Mouse (Mus musculus) adrenal gland, adult 18-20 months (tissue): ENCODE data around the gene Syce3. TPM values are rescaled to one million over a fixed set of nuclear protein-coding genes. Genes with fewer than 3 reads are reported as not detected.
"Not testable (repeated sequence)": the region's sequence is repeated elsewhere in the genome, so short reads cannot be mapped to it uniquely, and the experiment has no call there.

ENCODE experiments used
- DNase-seq, 2 experiments: peaks; one replicate each; pipeline ENCODE4 v3.0.0; 2021 to 2022; ENCODE audit warnings: low spot score in 2 of 2
- long read RNA-seq, 2 experiments: library from polyadenylated mRNA; stranded (forward); transcript quantifications; one replicate each; pipeline ENCODE4 v2.0.0; 2021
- total RNA-seq, 2 experiments: library from RNA; stranded (reverse); gene quantifications; 1 replicate in 1 of 2; 2 replicates in 1 of 2; pipeline ENCODE4 v1.2.3; 2021

The Syce3 gene
- total RNA-seq, result not detected
- long read RNA-seq, experiment 1, result 0 reads
- long read RNA-seq, experiment 2, partial matches to known transcripts, result 0 of 1 reads
- long read RNA-seq, experiment 2, other reads (novel, unspliced or antisense), result 1 of 1 reads

- DNase-seq, result no peak
These were observed at the start of gene Syce3 for GRCm38 (mm10) chr15:89410118-89410517. Syce3 (minus strand) TSS chr15:89410503.

- DNase-seq, result no peak
These were observed 49.5 kb upstream of the Syce3 start for GRCm38 (mm10) chr15:89459821-89460220.

- DNase-seq, result no peak
These were observed 48.6 kb upstream of the Syce3 start for GRCm38 (mm10) chr15:89458942-89459341.

GRCm38 (mm10) chr15:89455642-89456041 lies 45.3 kb upstream of the Syce3 start:
- DNase-seq, result no peak

GRCm38 (mm10) chr15:89454857-89455256 lies 44.6 kb upstream of the Syce3 start:
- DNase-seq, result no peak

GRCm38 (mm10) chr15:89453865-89454478 lies 43.7 kb upstream of the Syce3 start, which contains the start of gene Mapk8ip2:
Mapk8ip2 (plus strand) TSS chr15:89453913.
- no peak for DNase-seq

GRCm38 (mm10) chr15:89452906-89453864 lies 42.9 kb upstream of the Syce3 start:
- DNase-seq, result peak; percentile 63 to 67

- no peak for DNase-seq
These were observed 32.3 kb upstream of the Syce3 start for GRCm38 (mm10) chr15:89442486-89443070.

- DNase-seq, result no peak
These were observed 25.6 kb upstream of the Syce3 start for GRCm38 (mm10) chr15:89435878-89436277.

- DNase-seq, result no peak
These were observed 23.8 kb upstream of the Syce3 start for GRCm38 (mm10) chr15:89434136-89434535.

- no peak for DNase-seq
These were observed 22.6 kb upstream of the Syce3 start for GRCm38 (mm10) chr15:89432946-89433345.

- no peak for DNase-seq
These were observed 21.5 kb upstream of the Syce3 start for GRCm38 (mm10) chr15:89431806-89432205.

GRCm38 (mm10) chr15:89431271-89431670 lies 21.0 kb upstream of the Syce3 start:
- DNase-seq, result no peak

GRCm38 (mm10) chr15:89430771-89431170 lies 20.5 kb upstream of the Syce3 start:
- DNase-seq, result not testable (repeated sequence)

GRCm38 (mm10) chr15:89430341-89430740 lies 20.0 kb upstream of the Syce3 start:
- DNase-seq, result no peak

- DNase-seq, result peak; percentile 84 to 88
These were observed 19.3 kb upstream of the Syce3 start, which contains the start of the genes C730034F03Rik, Gm44502 and Chkb for GRCm38 (mm10) chr15:89429352-89430221. C730034F03Rik (plus strand) TSS chr15:89429589. Gm44502 (minus strand) TSS chr15:89429696. Chkb (minus strand) TSS chr15:89429908.

- DNase-seq, result no peak
These were observed 18.6 kb upstream of the Syce3 start for GRCm38 (mm10) chr15:89428821-89429351.

GRCm38 (mm10) chr15:89428136-89428790 lies 18.0 kb upstream of the Syce3 start:
- no peak for DNase-seq

GRCm38 (mm10) chr15:89426716-89427115 lies 16.4 kb upstream of the Syce3 start:
- no peak for DNase-seq
